In genomic region chrX:93465711-93466110, GRCm38 (mm10) we compare ENCODE assay signal across 12 mouse cellular contexts.
DNase-seq lines count a peak whose midpoint lies in the region; ATAC-seq and TF ChIP-seq lines count a peak whose summit lies in the region.
"Had no signal": no experiment of that assay in that cellular context is flagged by ENCODE, and none has a peak within 500 bp of the region (broad histone marks: within the 10 kb centered on the region; RNA-seq: fewer than 3 reads in every experiment).

No protein-coding gene starts in this region.

- TF ChIP-seq EP300 in heart, postnatal 0 days (IDR thresholded peaks at IDR 0.05; ENCODE audit: low read depth), result no peak

- H3K27ac ChIP-seq in heart, postnatal 0 days (ENCODE audit: low read depth), result no peak overlapping the region
- H3K27ac ChIP-seq: neural tube, embryonic 13.5 days had no signal

- WGBS in heart, postnatal 0 days, result 45% methylated on average over 1 of the region's 1 CpGs

- H3K36me3 ChIP-seq in heart, postnatal 0 days (replicated peaks; ENCODE audit: control insufficient read depth, insufficient read depth, low read length), result no peaks in the 10 kb centered on the region
- H3K36me3 ChIP-seq: neural tube, embryonic 13.5 days had no signal

- no peaks in the 10 kb centered on the region for H3K27me3 ChIP-seq in heart, postnatal 0 days (ENCODE audit: control insufficient read depth, insufficient read depth, low read length)
- H3K27me3 ChIP-seq: neural tube, embryonic 13.5 days had no signal

- DNase-seq in heart, postnatal 0 days (ENCODE audit: low spot score), result no peak
- DNase-seq in heart, postnatal 4 days, result no peak
- peak; percentile 1 for DNase-seq in lung, postnatal 36 days
- no peak for DNase-seq in lung, postnatal 14 days
- peak; percentile 58 for DNase-seq in NIH3T3 (ENCODE audit: low read depth)
- DNase-seq in retina, embryonic 14.5 days (ENCODE audit: low spot score), result peak; percentile 63
- DNase-seq in left cerebral cortex, adult 11 months (ENCODE audit: low spot score), result no peak
- no peak for DNase-seq in spleen, adult 18-20 months
- DNase-seq: gastrocnemius, postnatal 14 days; layer of hippocampus, adult 9-11 months had no signal

- no peak for ATAC-seq in heart, postnatal 0 days (ENCODE audit: insufficient read depth, low read depth)
- ATAC-seq: activated CD4-positive, CD25-positive, alpha-beta regulatory T cell, adult 4 months had no signal

- H3K9ac ChIP-seq in heart, postnatal 0 days (replicated peaks; ENCODE audit: low read depth, low read length), result no peak overlapping the region
- H3K9ac ChIP-seq: neural tube, embryonic 13.5 days had no signal

- no peak overlapping the region for H3K4me2 ChIP-seq in heart, postnatal 0 days (ENCODE audit: low read depth, low read length)
- H3K4me2 ChIP-seq: neural tube, embryonic 13.5 days had no signal

- no peak overlapping the region for H3K4me3 ChIP-seq in heart, postnatal 0 days (ENCODE audit: low read depth, low read length)
- H3K4me3 ChIP-seq: neural tube, embryonic 13.5 days had no signal

- no peaks in the 10 kb centered on the region for H3K4me1 ChIP-seq in heart, postnatal 0 days (ENCODE audit: control insufficient read depth, insufficient read depth)
- H3K4me1 ChIP-seq: neural tube, embryonic 13.5 days had no signal

- H3K9me3 ChIP-seq in heart, postnatal 0 days (replicated peaks; ENCODE audit: control insufficient read depth, low read length), result no peaks in the 10 kb centered on the region
- H3K9me3 ChIP-seq: neural tube, embryonic 13.5 days had no signal

- TF ChIP-seq CTCF in heart, postnatal 0 days (IDR thresholded peaks at IDR 0.05; ENCODE audit: low read depth), result peak; percentile 25

Comparison
In these comparisons a context has a peak if more than half of its experiments do, and no peak if none do; other contexts are left out.
1. DNase-seq: peak in lung, postnatal 36 days (single experiment), NIH3T3 (single experiment) and retina, embryonic 14.5 days (single experiment); none in heart, postnatal 0 days (single experiment), heart, postnatal 4 days (single experiment), lung, postnatal 14 days (single experiment), left cerebral cortex, adult 11 months (single experiment) and spleen, adult 18-20 months (0 of 2).